Mouse (Mus musculus) stomach, embryonic 15.5 days (tissue): ENCODE data around the gene Ffar2. TPM values are rescaled to one million over a fixed set of nuclear protein-coding genes. Genes with fewer than 3 reads are reported as not detected.

ENCODE experiments used
- ATAC-seq: fragments of 200-750 bp; cut with Nextera tagmentation; 2 replicates; pipeline ENCODE4 v1.8.0; 2017; ENCODE audit warnings: low read depth, moderate number of reproducible peaks, moderate TSS enrichment; ENCODE audit not compliant: insufficient read depth, low FRiP score
- H3K27ac ChIP-seq: fragments of 300-500 bp; sonication (generic); 2 replicates; pipeline ENCODE4 v1.5.1; 2015; ENCODE audit warnings: mild to moderate bottlenecking, inconsistent platforms
- H3K27me3 ChIP-seq: fragments of 300-500 bp; sonication (generic); replicated peaks from 2 replicates; pipeline ENCODE4 v1.6.1; 2015; ENCODE audit warnings: inconsistent platforms
- H3K36me3 ChIP-seq: fragments of 300-500 bp; sonication (generic); 2 replicates; pipeline ENCODE4 v1.6.1; 2015; ENCODE audit warnings: inconsistent platforms
- H3K4me1 ChIP-seq: fragments of 300-500 bp; sonication (generic); 2 replicates; pipeline ENCODE4 v1.6.1; 2015; ENCODE audit warnings: inconsistent platforms
- H3K4me2 ChIP-seq: fragments of 300-500 bp; sonication (generic); 2 replicates; pipeline ENCODE4 v1.6.1; 2015; ENCODE audit warnings: mild to moderate bottlenecking, inconsistent platforms
- H3K4me3 ChIP-seq: fragments of 300-500 bp; sonication (generic); replicated peaks from 2 replicates; pipeline ENCODE4 v1.5.1; 2015; ENCODE audit warnings: inconsistent platforms
- H3K9ac ChIP-seq: fragments of 300-500 bp; sonication (generic); 2 replicates; pipeline ENCODE4 v1.6.1; 2015; ENCODE audit warnings: inconsistent platforms
- H3K9me3 ChIP-seq: fragments of 300-500 bp; sonication (generic); 2 replicates; pipeline ENCODE4 v1.6.1; 2016; ENCODE audit warnings: inconsistent platforms
- WGBS: fragments of 180-500 bp; shearing (Covaris S2); methylation state at CpG from one replicate; pipeline ENCODE4 v1.1.7; 2015; 5-methylcytosine and 5-hydroxymethylcytosine counted together
- polyA plus RNA-seq: library from polyadenylated mRNA; unstranded; fragments of >200 nt; fragmentation: Nextera tagmentation; extraction: Ambion mirVana; gene quantifications from 2 replicates; pipeline ENCODE4 v1.2.1, GENCODE M21; 2015

The Ffar2 gene
- polyA plus RNA-seq, 1 experiment from 2014 or later = 14.9 TPM

GRCm38 (mm10) chr7:30820131-30820530, 3.4 kb downstream of the Ffar2 start:
- no peak overlapping the region for H3K9ac ChIP-seq
- ATAC-seq = peak; percentile 71; the same call in 1 of the 2 replicates

DNA sequence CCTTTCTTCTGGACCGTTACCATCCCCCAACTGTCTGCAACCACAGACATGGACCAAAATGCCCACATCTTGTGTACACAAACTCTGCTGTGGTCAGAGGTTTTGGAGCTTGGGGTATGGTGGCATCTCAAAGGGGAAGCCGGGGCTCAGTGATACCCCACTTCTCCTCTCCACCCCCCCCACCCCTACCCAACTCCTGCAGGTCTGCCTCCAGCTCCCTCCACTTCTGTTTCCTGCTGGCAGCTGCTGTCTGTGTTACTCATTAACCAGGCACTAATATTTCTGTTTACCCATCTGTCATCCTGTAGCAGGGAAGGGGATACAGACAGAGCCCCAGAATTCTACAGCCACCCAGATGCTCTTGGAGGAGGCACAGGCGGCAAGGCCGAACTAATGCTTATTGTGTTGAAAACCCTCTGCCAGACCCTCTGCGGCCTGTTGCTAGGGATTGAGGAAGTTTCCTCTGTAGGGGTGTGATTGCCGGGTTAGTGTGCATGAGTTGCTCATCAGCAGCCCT, 11.2 kb downstream of the Ffar2 start:
- no peak overlapping the region for H3K9ac ChIP-seq
- peak overlapping the region; percentile 76 for H3K27ac ChIP-seq
- 53% methylated on average over 6 of the region's 6 CpGs for WGBS
- no peaks in the 10 kb centered on the region for H3K36me3 ChIP-seq
- H3K9me3 ChIP-seq = no peaks in the 10 kb centered on the region
- no peaks in the 10 kb centered on the region for H3K27me3 ChIP-seq
- peaks cover 10% of the 10 kb centered on the region for H3K4me1 ChIP-seq
- peak; percentile 80 for ATAC-seq
- no peak overlapping the region for H3K4me3 ChIP-seq
- H3K4me2 ChIP-seq = 0 out of 2 replicates have a peak overlapping the region, but pooled peaks have one; percentile 19

More at GRCm38 (mm10) chr7:30820131-30820530, 3.4 kb downstream of the Ffar2 start:
- no peaks in the 10 kb centered on the region for H3K9me3 ChIP-seq
- WGBS = 48% methylated on average over 6 of the region's 6 CpGs
- peak overlapping the region; percentile 28; the same call in 1 of the 2 replicates for H3K4me2 ChIP-seq
- no peaks in the 10 kb centered on the region for H3K27me3 ChIP-seq
- no peaks in the 10 kb centered on the region; the same call in 1 of the 2 replicates for H3K4me1 ChIP-seq
- peak overlapping the region; percentile 74 for H3K27ac ChIP-seq
- H3K36me3 ChIP-seq = no peaks in the 10 kb centered on the region
- no peak overlapping the region for H3K4me3 ChIP-seq

DNA sequence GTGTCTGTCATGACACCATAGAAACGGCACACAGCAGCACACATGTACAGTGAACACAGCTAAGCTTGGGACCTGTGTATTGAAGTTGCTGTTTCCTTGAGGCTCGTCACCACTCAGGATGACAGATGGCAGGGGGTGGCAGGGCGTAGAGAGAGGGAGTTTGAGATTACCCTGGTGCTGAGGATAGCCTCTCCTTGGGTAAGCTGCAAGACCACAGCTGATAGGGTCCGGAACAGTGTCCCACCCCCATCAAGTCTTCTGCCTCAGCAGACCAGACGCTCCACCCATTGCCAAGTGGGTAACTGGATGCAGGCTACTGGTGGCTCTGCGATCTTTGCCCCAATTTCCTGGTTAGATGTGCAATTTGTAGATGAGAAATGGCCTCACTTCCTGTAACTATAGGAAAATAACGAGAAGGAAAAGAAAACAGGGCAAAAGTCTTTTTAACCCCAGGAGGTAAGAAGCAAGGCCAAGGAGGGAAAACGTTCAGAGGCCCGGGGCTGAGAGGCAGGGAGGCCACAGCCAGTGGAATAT, 11.8 kb downstream of the Ffar2 start:
- H3K4me1 ChIP-seq = peaks cover 10% of the 10 kb centered on the region
- H3K27me3 ChIP-seq = no peaks in the 10 kb centered on the region
- no peaks in the 10 kb centered on the region for H3K9me3 ChIP-seq
- peak; percentile 21; the same call in 1 of the 2 replicates for ATAC-seq
- no peaks in the 10 kb centered on the region for H3K36me3 ChIP-seq
- no peak overlapping the region for H3K4me3 ChIP-seq
- 37% methylated on average over 9 of the region's 9 CpGs for WGBS
- 0 out of 2 replicates have a peak overlapping the region, but pooled peaks have one; percentile 19 for H3K4me2 ChIP-seq
- no peak overlapping the region for H3K9ac ChIP-seq
- H3K27ac ChIP-seq = peak overlapping the region; percentile 76

- H3K27ac ChIP-seq = no peak overlapping the region
- H3K36me3 ChIP-seq = no peaks in the 10 kb centered on the region
- no peak overlapping the region for H3K9ac ChIP-seq
- H3K4me2 ChIP-seq = no peak overlapping the region
- H3K4me1 ChIP-seq = peaks cover 10% of the 10 kb centered on the region
- no peaks in the 10 kb centered on the region for H3K27me3 ChIP-seq
- H3K9me3 ChIP-seq = no peaks in the 10 kb centered on the region
- 61% methylated on average over 6 of the region's 6 CpGs for WGBS
- H3K4me3 ChIP-seq = no peak overlapping the region
- no peak for ATAC-seq
These were observed 13.3 kb downstream of the Ffar2 start for GRCm38 (mm10) chr7:30810319-30810718.

- no peak overlapping the region for H3K4me3 ChIP-seq
- WGBS = 49% methylated on average over 6 of the region's 6 CpGs
- no peaks in the 10 kb centered on the region for H3K9me3 ChIP-seq
- H3K27me3 ChIP-seq = no peaks in the 10 kb centered on the region
- 0 out of 2 replicates have a peak, but pooled peaks cover 4% of the 10 kb centered on the region for H3K4me1 ChIP-seq
- no peak overlapping the region for H3K9ac ChIP-seq
- H3K36me3 ChIP-seq = no peaks in the 10 kb centered on the region
- H3K4me2 ChIP-seq = no peak overlapping the region
- no peak for ATAC-seq
- no peak overlapping the region for H3K27ac ChIP-seq
These were observed 17.7 kb downstream of the Ffar2 start for GRCm38 (mm10) chr7:30805924-30806323.

- peak overlapping the region; percentile 53 for H3K27ac ChIP-seq
These were observed 19.4 kb downstream of the Ffar2 start for GRCm38 (mm10) chr7:30804026-30804715.

DNA sequence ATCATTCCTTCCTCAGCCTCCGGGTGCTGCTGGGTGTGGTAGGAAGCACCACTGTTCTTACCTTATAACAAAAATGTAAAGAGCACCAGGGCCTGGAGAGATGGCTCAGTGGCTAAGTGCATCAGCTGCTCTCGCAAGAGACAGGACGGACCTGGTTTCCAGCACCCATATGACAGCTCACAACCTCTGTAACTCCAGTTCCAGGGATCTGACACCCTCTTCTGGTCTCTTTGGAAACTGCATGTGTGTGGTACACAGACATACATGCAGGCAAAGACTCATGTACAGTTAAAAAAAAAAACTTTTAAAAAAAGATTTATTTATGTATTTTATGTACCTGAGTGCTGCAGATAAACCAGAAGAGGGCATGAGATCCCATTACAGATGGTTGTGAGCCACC, 20.3 kb downstream of the Ffar2 start:
- Histone ChIP-seq H3K27ac (peak overlapping the region; percentile 53; the same call in 1 of the 2 replicates), H3K4me1 (0 out of 2 replicates have a peak, but pooled peaks cover 4% of the 10 kb centered on the region), H3K4me3 (no peak overlapping the region), H3K9ac (no peak overlapping the region), H3K4me2 (no peak overlapping the region), H3K27me3 (no peaks in the 10 kb centered on the region), H3K9me3 (no peaks in the 10 kb centered on the region), H3K36me3 (no peaks in the 10 kb centered on the region)
- no peak for ATAC-seq
- WGBS = 94% methylated on average over 3 of the region's 3 CpGs

More at GRCm38 (mm10) chr7:30804026-30804715, 19.4 kb downstream of the Ffar2 start:
- Histone ChIP-seq H3K4me1 (0 out of 2 replicates have a peak, but pooled peaks cover 4% of the 10 kb centered on the region), H3K9ac (no peak overlapping the region), H3K36me3 (no peaks in the 10 kb centered on the region), H3K27me3 (no peaks in the 10 kb centered on the region), H3K4me2 (no peak overlapping the region), H3K9me3 (no peaks in the 10 kb centered on the region), H3K4me3 (no peak overlapping the region)
- peak; percentile 89 for ATAC-seq
- 65% methylated on average over 9 of the region's 9 CpGs for WGBS

DNA sequence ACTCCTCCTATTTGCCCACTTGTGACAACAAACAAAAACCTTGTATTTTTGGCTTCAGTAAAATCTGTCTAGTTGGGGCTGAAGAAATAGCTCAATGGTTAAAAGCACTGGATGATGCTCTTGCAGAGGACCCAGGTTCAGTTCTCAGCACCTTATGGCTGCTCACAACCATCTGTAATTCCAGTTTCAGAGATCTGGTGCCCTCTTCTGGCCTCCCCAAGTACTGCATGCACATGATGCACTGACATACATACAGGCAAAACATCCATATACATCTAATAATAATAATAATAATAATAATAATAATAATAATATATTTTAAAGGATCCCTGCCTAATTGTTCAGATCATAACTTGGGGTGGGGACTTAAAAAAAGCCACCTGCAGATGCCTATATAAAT, 22.9 kb downstream of the Ffar2 start:
- Histone ChIP-seq H3K27me3 (no peaks in the 10 kb centered on the region), H3K4me1 (0 out of 2 replicates have a peak, but pooled peaks cover 4% of the 10 kb centered on the region), H3K36me3 (no peaks in the 10 kb centered on the region), H3K4me2 (no peak overlapping the region), H3K9ac (no peak overlapping the region), H3K27ac (no peak overlapping the region), H3K9me3 (no peaks in the 10 kb centered on the region), H3K4me3 (no peak overlapping the region)
- no peak for ATAC-seq

GRCm38 (mm10) chr7:30796790-30797189, 26.8 kb downstream of the Ffar2 start:
- no peaks in the 10 kb centered on the region for H3K27me3 ChIP-seq
- 65% methylated on average over 1 of the region's 1 CpGs for WGBS
- no peak overlapping the region for H3K4me2 ChIP-seq
- no peak for ATAC-seq
- no peaks in the 10 kb centered on the region for H3K9me3 ChIP-seq
- no peak overlapping the region for H3K27ac ChIP-seq
- no peaks in the 10 kb centered on the region for H3K36me3 ChIP-seq
- H3K9ac ChIP-seq = no peak overlapping the region
- H3K4me1 ChIP-seq = peaks cover 2% of the 10 kb centered on the region; the same call in 1 of the 2 replicates
- no peak overlapping the region for H3K4me3 ChIP-seq

DNA sequence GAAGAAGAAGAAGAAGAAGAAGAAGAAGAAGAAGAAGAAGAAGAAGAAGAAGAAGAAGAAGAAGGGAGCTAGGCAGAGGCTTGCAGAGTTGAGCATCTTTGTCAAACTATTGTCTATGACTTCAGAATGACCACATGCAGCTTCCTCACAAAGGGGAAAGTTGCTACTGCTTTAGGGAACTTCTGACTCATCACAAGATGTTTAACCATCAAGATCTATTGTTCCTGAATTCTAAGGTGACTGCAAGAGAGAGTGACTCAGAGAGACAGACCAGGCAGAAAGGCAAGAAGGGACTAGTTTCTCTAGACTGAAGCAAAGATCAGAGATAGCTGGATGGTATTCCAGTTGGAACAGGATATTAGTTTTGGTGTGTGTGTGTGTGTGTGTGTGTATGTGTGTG, 28.7 kb downstream of the Ffar2 start:
- Histone ChIP-seq H3K27ac (no peak overlapping the region), H3K9ac (no peak overlapping the region), H3K36me3 (no peaks in the 10 kb centered on the region), H3K4me1 (peaks cover 4% of the 10 kb centered on the region; the same call in 1 of the 2 replicates), H3K4me3 (no peak overlapping the region), H3K4me2 (no peak overlapping the region), H3K27me3 (no peaks in the 10 kb centered on the region), H3K9me3 (no peaks in the 10 kb centered on the region)
- no peak for ATAC-seq

DNA sequence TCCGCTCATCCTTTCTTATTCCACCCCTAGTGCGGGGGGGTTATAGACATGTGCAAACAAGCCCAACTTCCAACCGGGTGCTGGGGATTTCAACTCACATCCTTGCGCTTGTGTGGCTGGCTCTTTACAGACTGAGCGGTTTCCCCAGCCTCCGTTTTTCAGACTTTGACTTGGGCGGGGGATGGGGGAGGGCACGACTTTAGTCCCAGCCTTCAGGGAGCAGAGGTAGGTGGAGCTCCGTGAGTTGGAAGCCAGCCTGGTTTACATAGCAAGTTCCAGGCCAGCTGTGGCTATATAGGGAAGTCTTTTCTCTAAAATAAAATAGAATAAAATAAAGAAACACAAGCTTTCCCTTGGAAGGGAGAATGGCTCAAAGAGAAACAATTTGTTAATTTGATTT, 31.7 kb downstream of the Ffar2 start:
- no peaks in the 10 kb centered on the region for H3K36me3 ChIP-seq
- H3K27me3 ChIP-seq = no peaks in the 10 kb centered on the region
- WGBS = 19% methylated on average over 9 of the region's 9 CpGs
- no peak overlapping the region for H3K4me2 ChIP-seq
- H3K9ac ChIP-seq = no peak overlapping the region
- no peaks in the 10 kb centered on the region for H3K9me3 ChIP-seq
- H3K4me3 ChIP-seq = no peak overlapping the region
- ATAC-seq = peak; percentile 74; the same call in 1 of the 2 replicates
- H3K27ac ChIP-seq = 0 out of 2 replicates have a peak overlapping the region, but pooled peaks have one; percentile 18
- peaks cover 4% of the 10 kb centered on the region; the same call in 1 of the 2 replicates for H3K4me1 ChIP-seq

- no peaks in the 10 kb centered on the region for H3K9me3 ChIP-seq
These were observed 33.4 kb downstream of the Ffar2 start for GRCm38 (mm10) chr7:30790141-30790540.

More at GRCm38 (mm10) chr7:30790141-30790540, 33.4 kb downstream of the Ffar2 start:
- Histone ChIP-seq H3K36me3 (no peaks in the 10 kb centered on the region), H3K4me1 (peaks cover 4% of the 10 kb centered on the region; the same call in 1 of the 2 replicates), H3K4me3 (no peak overlapping the region), H3K4me2 (no peak overlapping the region), H3K9ac (no peak overlapping the region), H3K27ac (no peak overlapping the region), H3K27me3 (no peaks in the 10 kb centered on the region)
- WGBS = 63% methylated on average over 10 of the region's 10 CpGs
- ATAC-seq = no peak
